Mouse (Mus musculus) forebrain, embryonic 10.5 days (tissue): ENCODE measurements around the gene Nkain4. TPM values are rescaled to one million over a fixed set of nuclear protein-coding genes. Genes with fewer than 3 reads are reported as not detected.

ENCODE experiments used
- DNase-seq: peaks from one replicate; pipeline ENCODE4 v3.0.0-alpha.2; 2017; ENCODE audit warnings: low spot score; ENCODE audit errors: extremely low spot score
- H3K27ac ChIP-seq: fragments of 300-500 bp; sonication (generic); 2 replicates; pipeline ENCODE4 v1.5.1; 2016; ENCODE audit warnings: mild to moderate bottlenecking
- H3K27me3 ChIP-seq: fragments of 300-500 bp; sonication (generic); 2 replicates; pipeline ENCODE4 v1.6.1; 2016; ENCODE audit warnings: mild to moderate bottlenecking; ENCODE audit not compliant: poor library complexity, severe bottlenecking
- H3K36me3 ChIP-seq: fragments of 300-500 bp; sonication (generic); replicated peaks from 2 replicates; pipeline ENCODE4 v1.6.1; 2016; ENCODE audit warnings: mild to moderate bottlenecking, moderate library complexity
- H3K4me1 ChIP-seq: fragments of 300-500 bp; sonication (generic); 2 replicates; pipeline ENCODE4 v1.6.1; 2016
- H3K4me3 ChIP-seq: fragments of 300-500 bp; sonication (generic); 2 replicates; pipeline ENCODE4 v1.5.1; 2016; ENCODE audit warnings: mild to moderate bottlenecking, moderate library complexity
- H3K9me3 ChIP-seq: fragments of 300-500 bp; sonication (generic); 2 replicates; pipeline ENCODE4 v1.6.1; 2016; ENCODE audit warnings: mild to moderate bottlenecking, moderate library complexity
- WGBS: fragments of 180-500 bp; shearing (Covaris S2); methylation state at CpG from one replicate; pipeline ENCODE4 v1.1.7; 2016; 5-methylcytosine and 5-hydroxymethylcytosine counted together
- polyA plus RNA-seq: library from polyadenylated mRNA; unstranded; fragments of >200 nt; fragmentation: Nextera tagmentation; extraction: Ambion mirVana; gene quantifications from 2 replicates; pipeline ENCODE4 v1.2.1, GENCODE M21; 2016

The Nkain4 gene
- polyA plus RNA-seq, 1 experiment from 2014 or later = 27.0 TPM

DNA sequence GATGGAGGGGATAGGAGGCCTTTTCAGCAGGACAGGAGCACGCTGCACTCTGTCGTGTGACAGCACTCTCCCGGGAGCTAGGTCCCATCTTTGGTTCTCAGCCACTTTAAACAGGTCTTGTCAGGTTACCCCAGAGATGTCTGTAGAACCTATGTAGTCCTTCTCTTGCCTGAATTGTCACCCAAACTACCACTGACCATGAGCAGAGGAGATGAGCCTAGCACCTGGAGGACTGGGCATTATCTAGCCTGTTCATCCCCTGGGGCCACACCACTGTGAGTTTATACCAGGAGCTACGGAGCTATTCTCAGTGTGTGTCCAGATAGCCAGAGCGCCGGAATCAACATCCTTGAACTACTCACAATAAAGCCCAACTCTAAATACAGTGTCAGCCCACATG lies 56.6 kb downstream of the Nkain4 start:
- Histone ChIP-seq H3K4me3 (no peak overlapping the region), H3K27ac (no peak overlapping the region), H3K27me3 (peaks cover 32% of the 10 kb centered on the region), H3K4me1 (peaks cover 43% of the 10 kb centered on the region), H3K9me3 (no peaks in the 10 kb centered on the region), H3K36me3 (peaks cover 12% of the 10 kb centered on the region)
- 81% methylated on average over 6 of the region's 6 CpGs for WGBS
- no peak for DNase-seq

DNA sequence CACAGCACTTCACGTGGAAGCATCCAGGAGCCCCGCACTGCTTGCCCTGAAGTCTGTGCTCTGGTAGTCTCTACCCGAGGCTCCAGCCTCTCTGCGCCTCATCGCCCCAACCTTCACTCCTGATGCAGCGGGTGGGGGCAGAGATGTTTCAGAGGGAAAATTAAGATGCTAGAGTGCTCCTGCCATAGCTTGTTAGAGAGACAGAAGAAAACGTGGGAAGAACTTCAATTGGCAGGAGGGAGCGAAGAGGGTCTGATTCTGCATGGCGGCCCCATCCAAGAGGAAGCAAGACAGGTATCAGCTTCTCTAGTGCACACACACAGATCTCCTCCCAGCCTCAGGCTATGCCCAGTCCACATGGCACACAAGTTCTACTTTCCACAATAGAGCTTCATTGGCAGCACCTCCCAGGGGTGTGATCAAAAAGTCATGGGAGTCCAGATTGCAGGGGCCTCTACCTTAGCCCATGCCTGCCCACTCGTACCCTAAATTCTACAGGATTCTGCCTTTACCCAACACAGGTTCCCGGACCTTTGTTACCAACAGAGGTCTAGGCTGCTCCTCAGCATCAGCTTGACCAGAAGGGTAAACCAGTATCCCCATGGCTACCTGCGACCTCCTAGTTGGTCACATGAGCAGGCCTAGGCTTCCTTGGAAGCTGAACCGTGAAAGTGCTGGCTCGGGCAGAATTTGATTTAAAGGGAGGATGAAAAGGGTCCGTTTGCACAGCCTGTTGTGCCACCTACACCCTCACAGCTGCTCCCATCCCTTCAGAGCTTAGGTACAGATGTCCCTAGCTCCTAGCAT lies 57.5 kb downstream of the Nkain4 start:
- no peak overlapping the region for H3K27ac ChIP-seq
- H3K4me1 ChIP-seq = peaks cover 51% of the 10 kb centered on the region

DNA sequence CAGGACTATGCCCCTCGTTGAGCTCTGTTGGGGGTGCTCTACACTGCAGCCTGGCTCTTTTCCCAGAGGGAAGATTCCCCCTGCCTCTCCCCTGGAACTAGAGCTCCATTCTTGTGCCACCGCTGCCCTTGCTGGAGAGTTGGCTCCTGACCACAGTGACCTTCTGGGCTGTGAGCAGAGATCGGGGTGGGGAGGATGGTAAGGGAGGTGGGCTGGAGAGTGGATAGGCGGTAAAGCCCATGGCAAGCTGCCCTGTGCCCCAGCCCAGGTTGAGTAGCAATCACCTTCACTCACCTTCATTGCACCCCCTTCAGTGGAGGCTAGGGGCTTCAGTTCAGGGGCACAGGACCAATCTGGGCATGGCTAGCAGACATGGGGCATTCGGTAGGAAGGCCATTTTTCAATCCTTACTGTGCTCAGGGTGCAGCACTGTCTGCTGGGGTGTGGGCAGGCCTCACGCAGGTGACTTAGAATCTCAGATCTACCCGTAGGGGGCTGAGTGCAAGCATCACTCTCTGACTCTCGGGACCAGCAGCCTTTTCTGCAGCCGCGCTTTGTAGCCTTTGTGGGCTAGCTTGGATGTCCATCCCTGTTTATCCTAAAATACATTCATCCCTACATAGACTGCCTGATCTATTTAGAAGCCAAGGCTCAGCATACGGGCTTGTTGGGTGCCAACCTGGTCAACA lies 58.5 kb downstream of the Nkain4 start:
- H3K36me3 ChIP-seq = peaks cover 12% of the 10 kb centered on the region
- peaks cover 50% of the 10 kb centered on the region for H3K27me3 ChIP-seq
- H3K4me1 ChIP-seq = peaks cover 61% of the 10 kb centered on the region
- H3K27ac ChIP-seq = peak overlapping the region; percentile 99; the same call in 1 of the 2 replicates
- DNase-seq = no peak
- no peaks in the 10 kb centered on the region for H3K9me3 ChIP-seq
- WGBS = 80% methylated on average over 11 of the region's 11 CpGs
- peak overlapping the region; percentile 88; the same call in 1 of the 2 replicates for H3K4me3 ChIP-seq

More for the DNA sequence above, 57.5 kb downstream of the Nkain4 start:
- peaks cover 40% of the 10 kb centered on the region for H3K27me3 ChIP-seq
- no peaks in the 10 kb centered on the region for H3K9me3 ChIP-seq
- DNase-seq = no peak
- no peak overlapping the region for H3K4me3 ChIP-seq
- 79% methylated on average over 15 of the region's 15 CpGs for WGBS
- peaks cover 12% of the 10 kb centered on the region for H3K36me3 ChIP-seq

DNA sequence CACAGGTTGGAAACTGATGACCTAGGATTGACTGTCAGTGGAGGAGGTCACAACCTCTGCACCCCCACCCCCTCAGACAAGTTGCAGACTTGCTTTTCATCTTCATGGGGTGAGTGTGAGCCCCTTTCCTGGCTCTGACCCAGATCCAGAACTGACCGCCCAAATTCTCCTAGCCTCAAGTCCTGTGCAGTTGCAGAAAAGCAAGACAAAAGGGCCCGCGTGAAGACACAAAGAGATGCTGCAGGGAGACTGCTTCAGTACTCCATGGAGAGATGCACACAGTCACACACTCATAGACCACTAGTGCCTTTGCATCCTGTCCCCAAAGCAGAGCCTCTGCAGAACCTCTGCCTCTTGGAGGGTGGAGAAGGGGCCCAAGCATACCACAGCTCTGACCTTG lies 59.2 kb downstream of the Nkain4 start:
- H3K27me3 ChIP-seq = peaks cover 57% of the 10 kb centered on the region
- H3K4me1 ChIP-seq = peaks cover 67% of the 10 kb centered on the region
- H3K4me3 ChIP-seq = peak overlapping the region; percentile 88; the same call in 1 of the 2 replicates
- H3K36me3 ChIP-seq = peaks cover 12% of the 10 kb centered on the region
- no peaks in the 10 kb centered on the region for H3K9me3 ChIP-seq
- no peak for DNase-seq
- peak overlapping the region; percentile 99 for H3K27ac ChIP-seq
- WGBS = 76% methylated on average over 3 of the region's 3 CpGs

DNA sequence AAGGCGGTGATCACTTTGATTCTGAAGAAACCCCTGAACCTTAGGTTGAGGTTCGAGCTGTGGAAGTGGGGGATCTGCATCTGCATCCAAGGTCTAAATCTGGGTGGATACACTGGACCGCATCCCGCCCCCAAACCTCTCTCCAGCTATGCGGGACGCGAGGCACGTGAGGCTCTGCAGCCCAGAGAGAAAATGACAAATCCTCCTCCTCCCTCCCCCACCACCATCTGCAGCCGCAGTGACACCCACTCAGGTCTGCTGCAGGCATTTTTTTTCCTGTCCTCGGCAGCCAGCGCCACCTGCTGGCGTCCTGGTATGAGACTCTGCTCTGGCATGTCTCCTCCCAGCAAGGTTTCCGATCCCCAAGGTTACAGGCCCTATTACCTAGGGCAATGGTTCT lies 59.8 kb downstream of the Nkain4 start:
- H3K4me3 ChIP-seq = peak overlapping the region; percentile 88
- WGBS = 2% methylated on average over 13 of the region's 13 CpGs
- no peaks in the 10 kb centered on the region for H3K9me3 ChIP-seq
- peaks cover 12% of the 10 kb centered on the region for H3K36me3 ChIP-seq
- H3K27me3 ChIP-seq = peaks cover 63% of the 10 kb centered on the region
- peak overlapping the region; percentile 99 for H3K27ac ChIP-seq
- H3K4me1 ChIP-seq = peaks cover 73% of the 10 kb centered on the region
- DNase-seq = peak; percentile 92

GRCm38 (mm10) chr2:180894029-180894623 lies 60.4 kb downstream of the Nkain4 start:
- H3K4me3 ChIP-seq = peak overlapping the region; percentile 88
- H3K9me3 ChIP-seq = no peaks in the 10 kb centered on the region
- H3K36me3 ChIP-seq = peaks cover 12% of the 10 kb centered on the region
- peak; percentile 86 for DNase-seq
- H3K27me3 ChIP-seq = peaks cover 69% of the 10 kb centered on the region
- peaks cover 79% of the 10 kb centered on the region for H3K4me1 ChIP-seq
- under 1% methylated on average over 57 of the region's 57 CpGs for whole genome bisulfite sequencing
- H3K27ac ChIP-seq = peak overlapping the region; percentile 99

DNA sequence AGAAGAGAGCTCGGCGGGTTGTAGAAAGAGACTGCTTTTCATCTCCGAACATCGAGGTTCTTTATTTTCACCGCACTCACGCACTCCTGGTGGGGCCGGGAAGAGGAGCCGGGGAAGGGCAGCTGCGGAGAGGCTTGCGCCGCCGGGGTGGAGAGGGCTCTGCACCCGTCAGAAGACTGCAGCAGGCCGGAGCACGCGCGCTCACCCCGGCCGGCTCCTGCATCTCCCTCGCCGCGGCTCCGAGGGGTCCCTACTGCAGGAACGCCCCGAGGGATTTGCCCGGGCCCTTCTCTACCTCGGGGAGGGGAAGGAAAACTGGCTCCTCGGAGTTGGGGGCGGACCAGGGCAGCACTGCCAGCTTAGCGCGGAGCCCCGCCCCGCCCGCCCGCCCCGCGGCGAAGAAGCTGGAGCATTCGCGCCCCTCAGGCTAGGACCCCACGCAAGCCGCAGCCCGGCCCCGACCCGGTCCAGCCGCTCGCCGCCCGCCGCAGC lies 60.9 kb downstream of the Nkain4 start:
- no peak for DNase-seq
- H3K4me3 ChIP-seq = peak overlapping the region; percentile 88
- H3K27ac ChIP-seq = peak overlapping the region; percentile 99
- under 1% methylated on average over 50 of the region's 50 CpGs for WGBS
- H3K9me3 ChIP-seq = no peaks in the 10 kb centered on the region
- H3K4me1 ChIP-seq = peaks cover 85% of the 10 kb centered on the region
- peaks cover 12% of the 10 kb centered on the region for H3K36me3 ChIP-seq
- peaks cover 74% of the 10 kb centered on the region for H3K27me3 ChIP-seq

GRCm38 (mm10) chr2:180892841-180893521 lies 61.5 kb downstream of the Nkain4 start:
- Histone ChIP-seq H3K36me3 (peaks cover 12% of the 10 kb centered on the region), H3K4me3 (peak overlapping the region; percentile 88), H3K27me3 (peaks cover 80% of the 10 kb centered on the region), H3K27ac (peak overlapping the region; percentile 99), H3K4me1 (peaks cover 91% of the 10 kb centered on the region), H3K9me3 (no peaks in the 10 kb centered on the region)
- WGBS = under 1% methylated on average over 94 of the region's 97 CpGs
- DNase-seq = peak; percentile 76

- Histone ChIP-seq H3K36me3 (peaks cover 18% of the 10 kb centered on the region), H3K27ac (peak overlapping the region; percentile 99), H3K27me3 (peaks cover 83% of the 10 kb centered on the region), H3K9me3 (no peaks in the 10 kb centered on the region), H3K4me1 (peaks cover 98% of the 10 kb centered on the region), H3K4me3 (peak overlapping the region; percentile 88)
- peak; percentile 50 for DNase-seq
- 4% methylated on average over 9 of the region's 9 CpGs for WGBS
Measured at GRCm38 (mm10) chr2:180891835-180892323, 62.6 kb downstream of the Nkain4 start.

GRCm38 (mm10) chr2:180891075-180891834 lies 63.2 kb downstream of the Nkain4 start:
- peaks cover 98% of the 10 kb centered on the region for H3K4me1 ChIP-seq
- peak overlapping the region; percentile 88 for H3K4me3 ChIP-seq
- peak overlapping the region; percentile 99 for H3K27ac ChIP-seq
- H3K27me3 ChIP-seq = peaks cover 82% of the 10 kb centered on the region
- peaks cover 24% of the 10 kb centered on the region for H3K36me3 ChIP-seq
- no peaks in the 10 kb centered on the region for H3K9me3 ChIP-seq
- DNase-seq = peak; percentile 65
- WGBS = under 1% methylated on average over 37 of the region's 37 CpGs

DNA sequence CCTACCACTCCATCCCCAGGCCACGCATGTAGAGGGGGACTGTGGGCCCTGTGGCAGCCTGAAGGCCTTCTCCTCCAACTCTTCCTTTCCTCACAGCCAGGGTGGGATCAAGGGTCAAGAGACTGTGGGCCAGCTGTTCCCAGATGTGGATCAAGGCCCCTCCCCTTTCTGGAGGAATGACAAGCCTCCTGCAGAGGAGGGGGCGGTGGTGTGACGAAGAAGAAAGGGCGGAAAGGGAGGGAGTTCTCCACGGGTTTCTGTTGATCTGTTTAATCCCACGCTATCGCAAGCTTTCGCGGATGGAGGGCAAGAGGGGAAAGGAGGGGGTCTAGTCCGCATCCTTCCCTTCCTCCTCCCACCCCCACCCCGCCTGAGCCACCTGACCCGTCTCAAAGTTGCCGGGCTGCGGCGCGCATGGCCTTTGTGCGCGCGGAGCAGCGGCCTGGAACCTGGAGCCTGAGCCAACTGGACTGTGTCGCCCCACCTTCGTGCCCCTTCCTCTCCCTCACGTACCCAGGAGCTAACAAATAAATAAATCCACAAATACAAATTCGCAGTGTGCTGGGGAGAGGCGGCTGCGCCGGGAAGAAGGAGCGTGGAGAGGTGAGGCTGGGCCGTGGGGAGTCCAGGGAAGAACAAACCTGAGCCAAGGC lies 64.0 kb downstream of the Nkain4 start:
- Histone ChIP-seq H3K4me1 (peaks cover 98% of the 10 kb centered on the region), H3K36me3 (peaks cover 23% of the 10 kb centered on the region), H3K27me3 (peaks cover 75% of the 10 kb centered on the region), H3K27ac (peak overlapping the region; percentile 99), H3K4me3 (peak overlapping the region; percentile 88), H3K9me3 (no peaks in the 10 kb centered on the region)
- WGBS = under 1% methylated on average over 26 of the region's 29 CpGs
- DNase-seq = peak; percentile 80
